Comparison of ENCODE assay signal across 26 mouse cellular contexts in genomic region chr13:112447108-112447665, GRCm38 (mm10). TPM values are rescaled to one million over a fixed set of nuclear protein-coding genes. Genes with fewer than 3 reads are reported as not detected.
DNase-seq lines count a peak whose midpoint lies in the region; ATAC-seq and TF ChIP-seq lines count a peak whose summit lies in the region.
"Had no signal": no experiment of that assay in that cellular context is flagged by ENCODE, and none has a peak within 500 bp of the region (broad histone marks: within the 10 kb centered on the region; RNA-seq: fewer than 3 reads in every experiment).

No protein-coding gene starts in this region.

- no peak overlapping the region for H3K4me2 ChIP-seq in midbrain, embryonic 11.5 days
- no peak overlapping the region for H3K4me2 ChIP-seq in midbrain, embryonic 13.5 days (replicated peaks)
- H3K4me2 ChIP-seq: embryonic facial prominence, embryonic 15.5 days; heart, embryonic 11.5 days; kidney, embryonic 15.5 days; limb, embryonic 13.5 days; liver, embryonic 12.5 days; neural tube, embryonic 13.5 days; stomach, embryonic 15.5 days had no signal

- peak; percentile 67 for TF ChIP-seq POLR2A in embryonic fibroblast, embryonic 13.5 days (IDR thresholded peaks at IDR 0.05; ENCODE audit: low read depth, low read length)

- peak; percentile 28 for DNase-seq in midbrain, embryonic 11.5 days (ENCODE audit: low spot score, missing footprints)
- no peak for DNase-seq in retina, postnatal 1 day
- DNase-seq in gastrocnemius, postnatal 10 days: no peak
- DNase-seq in heart, adult 18-20 months: no peak
- DNase-seq: adrenal gland, postnatal 10 days; cerebellum, adult 2 months; kidney, adult 11 months; kidney, postnatal 36 days; lung, adult 18-20 months; lung, postnatal 14 days; midbrain, embryonic 14.5 days; thymus, postnatal 25 days had no signal

- no peaks in the 10 kb centered on the region for H3K4me1 ChIP-seq in midbrain, embryonic 11.5 days (ENCODE audit: control insufficient read depth, insufficient read depth, low read length)
- H3K4me1 ChIP-seq in midbrain, embryonic 13.5 days (replicated peaks): no peaks in the 10 kb centered on the region
- H3K4me1 ChIP-seq in embryonic fibroblast, embryonic 13.5 days (ENCODE audit: control insufficient read depth, insufficient read depth, low read length): peaks cover 14% of the 10 kb centered on the region
- H3K4me1 ChIP-seq: embryonic facial prominence, embryonic 15.5 days; forebrain, embryonic 10.5 days; hindbrain, embryonic 10.5 days; kidney, embryonic 15.5 days; liver, embryonic 12.5 days; stomach, embryonic 15.5 days had no signal

- H3K9ac ChIP-seq in midbrain, embryonic 11.5 days (ENCODE audit: low read length): no peak overlapping the region
- H3K9ac ChIP-seq in midbrain, embryonic 13.5 days (replicated peaks): no peak overlapping the region
- H3K9ac ChIP-seq: embryonic facial prominence, embryonic 15.5 days; kidney, embryonic 15.5 days; limb, embryonic 13.5 days; liver, embryonic 12.5 days; neural tube, embryonic 13.5 days; stomach, embryonic 15.5 days had no signal

- no peak overlapping the region for H3K27ac ChIP-seq in midbrain, embryonic 11.5 days (ENCODE audit: low read depth, low read length)
- H3K27ac ChIP-seq in midbrain, embryonic 13.5 days: no peak overlapping the region
- peak overlapping the region; percentile 100 for H3K27ac ChIP-seq in embryonic fibroblast, embryonic 13.5 days (ENCODE audit: insufficient read depth, low read length)
- H3K27ac ChIP-seq: embryonic facial prominence, embryonic 15.5 days; forebrain, embryonic 10.5 days; hindbrain, embryonic 10.5 days; kidney, embryonic 15.5 days; limb, embryonic 13.5 days; liver, embryonic 12.5 days; neural tube, embryonic 13.5 days; stomach, embryonic 15.5 days had no signal

- H3K4me3 ChIP-seq in midbrain, embryonic 11.5 days (ENCODE audit: low read depth, low read length): no peak overlapping the region
- no peak overlapping the region for H3K4me3 ChIP-seq in midbrain, embryonic 13.5 days (replicated peaks)
- peak overlapping the region; percentile 18; the same call in 1 of the 2 replicates for H3K4me3 ChIP-seq in embryonic fibroblast, embryonic 13.5 days (ENCODE audit: insufficient read depth, low read length)
- H3K4me3 ChIP-seq: embryonic facial prominence, embryonic 15.5 days; forebrain, embryonic 10.5 days; hindbrain, embryonic 10.5 days; kidney, embryonic 15.5 days; limb, embryonic 13.5 days; liver, embryonic 12.5 days; neural tube, embryonic 13.5 days; stomach, embryonic 15.5 days had no signal

- no peak for TF ChIP-seq CTCF in embryonic fibroblast, embryonic 13.5 days (IDR thresholded peaks at IDR 0.05; ENCODE audit: borderline replicate concordance, insufficient read depth, low read length)

- no peaks in the 10 kb centered on the region for H3K36me3 ChIP-seq in midbrain, embryonic 11.5 days (ENCODE audit: control insufficient read depth, insufficient read depth, low read length)
- no peaks in the 10 kb centered on the region for H3K36me3 ChIP-seq in midbrain, embryonic 13.5 days
- H3K36me3 ChIP-seq: embryonic facial prominence, embryonic 15.5 days; forebrain, embryonic 10.5 days; hindbrain, embryonic 10.5 days; kidney, embryonic 15.5 days; limb, embryonic 13.5 days; liver, embryonic 12.5 days; neural tube, embryonic 13.5 days; stomach, embryonic 15.5 days had no signal

- H3K27me3 ChIP-seq in midbrain, embryonic 11.5 days (ENCODE audit: control insufficient read depth, insufficient read depth, low read length): no peaks in the 10 kb centered on the region
- no peaks in the 10 kb centered on the region for H3K27me3 ChIP-seq in midbrain, embryonic 13.5 days
- H3K27me3 ChIP-seq: embryonic facial prominence, embryonic 15.5 days; kidney, embryonic 15.5 days; limb, embryonic 13.5 days; neural tube, embryonic 13.5 days; stomach, embryonic 15.5 days had no signal

- 80% methylated on average over 8 of the region's 8 CpGs for WGBS in midbrain, embryonic 11.5 days
- 77% methylated on average over 8 of the region's 8 CpGs for WGBS in midbrain, embryonic 13.5 days

- H3K9me3 ChIP-seq in midbrain, embryonic 11.5 days (ENCODE audit: control insufficient read depth, low read length): no peaks in the 10 kb centered on the region
- no peaks in the 10 kb centered on the region for H3K9me3 ChIP-seq in midbrain, embryonic 13.5 days
- H3K9me3 ChIP-seq: embryonic facial prominence, embryonic 15.5 days; forebrain, embryonic 10.5 days; hindbrain, embryonic 10.5 days; kidney, embryonic 15.5 days; limb, embryonic 13.5 days; liver, embryonic 12.5 days; neural tube, embryonic 13.5 days; stomach, embryonic 15.5 days had no signal

- ATAC-seq in midbrain, embryonic 11.5 days (ENCODE audit: low FRiP score): no peak
- no peak for ATAC-seq in midbrain, embryonic 13.5 days
- peak; percentile 86 for ATAC-seq in CD4-positive, CD25-positive, alpha-beta regulatory T cell, adult 4 months
- ATAC-seq: forebrain, embryonic 16.5 days; hindbrain, embryonic 16.5 days; liver, embryonic 12.5 days had no signal

RNA-seq across cellular contexts. Expression of gene Il6st, which starts 16.7 kb away (rescaled TPM):
- 28.4 and 32.3 TPM in 2 replicates for polyA plus RNA-seq in midbrain, embryonic 11.5 days (2014; fragmentation: Nextera tagmentation; extraction: Ambion mirVana)
- 19.4 and 20.8 TPM in 2 replicates for polyA plus RNA-seq in midbrain, embryonic 13.5 days (2015; fragmentation: Nextera tagmentation; extraction: Ambion mirVana)
- 10 to 100 TPM; 52.9 to 65.9 TPM for polyA plus RNA-seq in CD4-positive, CD25-positive, alpha-beta regulatory T cell, adult 4 months (2017; shearing (Covaris generic))
- polyA plus RNA-seq in embryonic fibroblast, embryonic 13.5 days (2011; ENCODE audit: insufficient read length, low read depth, missing spikeins): 363 and 515 TPM in 2 replicates
- 100 to 1,000 TPM; 129 to 145 TPM for total RNA-seq in gastrocnemius, postnatal 10 days (2021)
- total RNA-seq in heart, adult 18-20 months (2021): 100 to 1,000 TPM; 212 to 240 TPM
